In the genomic region with DNA sequence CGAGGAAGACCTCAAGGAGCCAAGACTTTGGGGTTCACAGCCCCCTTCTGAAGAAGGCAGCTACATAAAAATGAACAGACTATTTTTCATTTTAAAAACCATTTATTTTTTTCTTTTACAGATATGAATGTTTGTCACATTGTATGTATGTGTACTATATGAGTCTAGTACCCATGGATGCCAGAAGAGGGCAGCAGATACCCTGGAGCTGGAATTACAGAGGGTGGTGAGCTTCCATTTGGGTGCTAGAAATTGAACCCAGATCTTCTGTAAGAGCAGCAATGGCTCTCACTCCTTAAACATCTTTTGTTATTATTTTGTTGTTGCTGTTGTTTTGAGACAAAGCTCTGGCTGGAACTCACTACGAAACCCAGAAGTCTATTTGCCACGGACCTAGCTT, we compare ENCODE assay signal across 11 mouse cellular contexts. TPM values are rescaled to one million over a fixed set of nuclear protein-coding genes. Genes with fewer than 3 reads are reported as not detected.
DNase-seq lines count a peak whose midpoint lies in the region; ATAC-seq and TF ChIP-seq lines count a peak whose summit lies in the region.
"Had no signal": no experiment of that assay in that cellular context is flagged by ENCODE, and none has a peak within 500 bp of the region (broad histone marks: within the 10 kb centered on the region; RNA-seq: fewer than 3 reads in every experiment).

No protein-coding gene starts in this region.

- no peaks in the 10 kb centered on the region; the same call in 1 of the 2 replicates for H3K27me3 ChIP-seq in forebrain, embryonic 11.5 days (ENCODE audit: control insufficient read depth, insufficient read depth, low read length)
- no peaks in the 10 kb centered on the region for H3K27me3 ChIP-seq in midbrain, embryonic 11.5 days (ENCODE audit: control insufficient read depth, insufficient read depth, low read length)
- H3K27me3 ChIP-seq: limb, embryonic 15.5 days had no signal

- H3K9me3 ChIP-seq in forebrain, embryonic 11.5 days (ENCODE audit: control insufficient read depth, low read length) = no peaks in the 10 kb centered on the region
- H3K9me3 ChIP-seq in midbrain, embryonic 11.5 days (ENCODE audit: control insufficient read depth, low read length) = no peaks in the 10 kb centered on the region
- H3K9me3 ChIP-seq: limb, embryonic 15.5 days had no signal

- WGBS in forebrain, embryonic 11.5 days = 88% methylated on average over 3 of the region's 3 CpGs
- 86% methylated on average over 3 of the region's 3 CpGs for WGBS in midbrain, embryonic 11.5 days

- H3K4me3 ChIP-seq in layer of hippocampus, adult 2 months = no peak overlapping the region
- no peak overlapping the region for H3K4me3 ChIP-seq in forebrain, embryonic 11.5 days (ENCODE audit: low read depth, low read length)
- H3K4me3 ChIP-seq in midbrain, embryonic 11.5 days (ENCODE audit: low read depth, low read length) = no peak overlapping the region

- H3K4me2 ChIP-seq in forebrain, embryonic 11.5 days (ENCODE audit: low read depth, low read length, severe bottlenecking) = no peak overlapping the region
- H3K4me2 ChIP-seq in midbrain, embryonic 11.5 days = no peak overlapping the region

- ATAC-seq in forebrain, embryonic 11.5 days (replicated peaks; ENCODE audit: low FRiP score) = no peak
- no peak for ATAC-seq in midbrain, embryonic 11.5 days (ENCODE audit: low FRiP score)
- no peak for ATAC-seq in granulocyte monocyte progenitor cell, adult 5-6 weeks (replicated peaks; ENCODE audit: poor library complexity, severe bottlenecking)

- H3K27ac ChIP-seq in layer of hippocampus, adult 2 months = no peak overlapping the region
- peak overlapping the region; percentile 92 for H3K27ac ChIP-seq in forebrain, embryonic 11.5 days (ENCODE audit: low read depth, low read length)
- H3K27ac ChIP-seq in midbrain, embryonic 11.5 days (ENCODE audit: low read depth, low read length) = peak overlapping the region; percentile 95
- H3K27ac ChIP-seq: limb, embryonic 15.5 days; macrophage had no signal

- no peak overlapping the region for H3K9ac ChIP-seq in forebrain, embryonic 11.5 days (ENCODE audit: low read length)
- H3K9ac ChIP-seq in midbrain, embryonic 11.5 days (ENCODE audit: low read length) = no peak overlapping the region

- H3K4me1 ChIP-seq in forebrain, embryonic 11.5 days (replicated peaks; ENCODE audit: control insufficient read depth, insufficient read depth, low read length) = peaks cover 12% of the 10 kb centered on the region; the same call in 1 of the 2 replicates
- peaks cover 23% of the 10 kb centered on the region for H3K4me1 ChIP-seq in midbrain, embryonic 11.5 days (ENCODE audit: control insufficient read depth, insufficient read depth, low read length)

- DNase-seq in layer of hippocampus, adult 2 months (ENCODE audit: low spot score in 2 of 2) = no peak
- no peak for DNase-seq in layer of hippocampus, postnatal 14 days (ENCODE audit: low spot score in 2 of 2)
- peak; percentile 75 for DNase-seq in ES-CJ7 (ENCODE audit: low read depth, low spot score)
- DNase-seq in forebrain, embryonic 11.5 days (ENCODE audit: low spot score) = no peak
- no peak for DNase-seq in midbrain, embryonic 11.5 days (ENCODE audit: low spot score, missing footprints)
- DNase-seq in urinary bladder, postnatal 14 days (ENCODE audit: low spot score) = no peak
- DNase-seq: cerebellum, postnatal 25 days; kidney, adult 18-20 months had no signal

- no peaks in the 10 kb centered on the region for H3K36me3 ChIP-seq in forebrain, embryonic 11.5 days (ENCODE audit: control insufficient read depth, insufficient read depth, low read length)
- no peaks in the 10 kb centered on the region for H3K36me3 ChIP-seq in midbrain, embryonic 11.5 days (ENCODE audit: control insufficient read depth, insufficient read depth, low read length)
- H3K36me3 ChIP-seq: limb, embryonic 15.5 days had no signal

- peak; percentile 60 for TF ChIP-seq CTCF in layer of hippocampus, adult 2 months (conservative IDR thresholded peaks at IDR 0.05)

RNA-seq across cellular contexts. Expression of a gene that starts 10.8 kb away (rescaled TPM):
- total RNA-seq in layer of hippocampus, adult 2 months (2021) = 10 to 100 TPM; 55.1 to 55.8 TPM
- total RNA-seq in layer of hippocampus, postnatal 14 days (2021) = 10 to 100 TPM; 43.3 to 50.4 TPM
- 69.4 and 71.6 TPM in 2 replicates for polyA plus RNA-seq in forebrain, embryonic 11.5 days (2014; fragmentation: Nextera tagmentation; extraction: Ambion mirVana)
- 75.2 and 76.1 TPM in 2 replicates for polyA plus RNA-seq in midbrain, embryonic 11.5 days (2014; fragmentation: Nextera tagmentation; extraction: Ambion mirVana)
- 13.3 and 14.7 TPM in 2 replicates for total RNA-seq in granulocyte monocyte progenitor cell, adult 5-6 weeks (2014; fragmentation: Nextera tagmentation)
- total RNA-seq in granulocyte monocyte progenitor cell, adult 5-6 weeks (2017) = 12.1 and 13.0 TPM in 2 replicates

RNA-seq across cellular contexts. Expression of a gene that starts 17.6 kb away (rescaled TPM):
- total RNA-seq in layer of hippocampus, adult 2 months (2021) = 10 to 100 TPM; 46.2 to 46.9 TPM
- 10 to 100 TPM; 43.6 to 47.1 TPM for total RNA-seq in layer of hippocampus, postnatal 14 days (2021)
- polyA plus RNA-seq in forebrain, embryonic 11.5 days (2014; fragmentation: Nextera tagmentation; extraction: Ambion mirVana) = 3.1 and 3.4 TPM in 2 replicates
- 2.0 and 2.3 TPM in 2 replicates for polyA plus RNA-seq in midbrain, embryonic 11.5 days (2014; fragmentation: Nextera tagmentation; extraction: Ambion mirVana)
- total RNA-seq in granulocyte monocyte progenitor cell, adult 5-6 weeks (2014; fragmentation: Nextera tagmentation) = 0.56 TPM in 1 of 2 replicates, not detected in the other
- total RNA-seq in granulocyte monocyte progenitor cell, adult 5-6 weeks (2017) = 0.04 TPM in 1 of 2 replicates, not detected in the other

RNA-seq across cellular contexts. Expression of a gene that starts 52.7 kb away (rescaled TPM):
- 10 to 100 TPM; 15.3 to 18.3 TPM for total RNA-seq in layer of hippocampus, adult 2 months (2021)
- total RNA-seq in layer of hippocampus, postnatal 14 days (2021) = 10 to 100 TPM; 14.4 to 16.0 TPM
- 15.0 and 17.0 TPM in 2 replicates for polyA plus RNA-seq in forebrain, embryonic 11.5 days (2014; fragmentation: Nextera tagmentation; extraction: Ambion mirVana)
- 15.1 and 18.1 TPM in 2 replicates for polyA plus RNA-seq in midbrain, embryonic 11.5 days (2014; fragmentation: Nextera tagmentation; extraction: Ambion mirVana)
- total RNA-seq in granulocyte monocyte progenitor cell, adult 5-6 weeks (2014; fragmentation: Nextera tagmentation) = 10.7 and 15.4 TPM in 2 replicates
- 15.6 and 16.1 TPM in 2 replicates for total RNA-seq in granulocyte monocyte progenitor cell, adult 5-6 weeks (2017)

Comparison
In these comparisons a context has a peak if more than half of its experiments do, and no peak if none do; other contexts are left out.
1. RNA of a gene that starts 17.6 kb away (total RNA-seq): 43.6 to 47.1 TPM in layer of hippocampus, postnatal 14 days and 46.2 to 46.9 TPM in layer of hippocampus, adult 2 months; 0.04 to 0.56 TPM in granulocyte monocyte progenitor cell, adult 5-6 weeks; every median in the first group is over 10 times any median in the second.